Mouse (Mus musculus) neural tube, embryonic 11.5 days (tissue): Measurements from ENCODE around the gene Dcbld1. TPM values are rescaled to one million over a fixed set of nuclear protein-coding genes. Genes with fewer than 3 reads are reported as not detected.

Source experiments
- ATAC-seq: fragments of 200-750 bp; cut with Nextera tagmentation; 2 replicates; pipeline ENCODE4 v1.8.0; 2017; ENCODE audit warnings: moderate number of reproducible peaks, mild to moderate bottlenecking, moderate TSS enrichment, moderate library complexity; ENCODE audit not compliant: insufficient read depth, low FRiP score, low TSS enrichment
- DNase-seq: peaks from one replicate; pipeline ENCODE4 v3.0.0-alpha.2; 2015; ENCODE audit warnings: low spot score
- H3K27ac ChIP-seq: fragments of 300-500 bp; sonication (generic); 2 replicates; pipeline ENCODE4 v1.5.1; 2014; ENCODE audit warnings: low read depth, mild to moderate bottlenecking, low read length
- H3K27me3 ChIP-seq: fragments of 300-500 bp; sonication (generic); 2 replicates; pipeline ENCODE4 v1.6.1; 2014; ENCODE audit warnings: mild to moderate bottlenecking, low read length, mixed read lengths; ENCODE audit not compliant: control insufficient read depth, insufficient read depth
- H3K36me3 ChIP-seq: fragments of 300-500 bp; sonication (generic); 2 replicates; pipeline ENCODE4 v1.6.1; 2014; ENCODE audit warnings: mild to moderate bottlenecking, low read length, moderate library complexity, mixed read lengths; ENCODE audit not compliant: control insufficient read depth, insufficient read depth
- H3K4me1 ChIP-seq: fragments of 300-500 bp; sonication (generic); 2 replicates; pipeline ENCODE4 v1.6.1; 2014; ENCODE audit warnings: low read length, mixed read lengths; ENCODE audit not compliant: control insufficient read depth, insufficient read depth
- H3K4me2 ChIP-seq: fragments of 300-500 bp; sonication (generic); 2 replicates; pipeline ENCODE4 v1.6.1; 2014; ENCODE audit warnings: low read depth, mild to moderate bottlenecking, moderate library complexity
- H3K4me3 ChIP-seq: fragments of 300-500 bp; sonication (generic); 2 replicates; pipeline ENCODE4 v1.5.1; 2014; ENCODE audit warnings: low read depth, low read length
- H3K9ac ChIP-seq: fragments of 300-500 bp; sonication (generic); 2 replicates; pipeline ENCODE4 v1.6.1; 2014; ENCODE audit warnings: mild to moderate bottlenecking, low read length
- H3K9me3 ChIP-seq: fragments of 300-500 bp; sonication (generic); 2 replicates; pipeline ENCODE4 v1.6.1; 2016; ENCODE audit warnings: low read length; ENCODE audit not compliant: control insufficient read depth
- WGBS: fragments of 180-500 bp; shearing (Covaris S2); extraction: QIAGEN DNeasy Blood & Tissue Kit; methylation state at CpG from one replicate; pipeline ENCODE4 v1.1.7; 2014; 5-methylcytosine and 5-hydroxymethylcytosine counted together
- polyA plus RNA-seq: library from polyadenylated mRNA; unstranded; fragments of >200 nt; fragmentation: Nextera tagmentation; extraction: Ambion mirVana; gene quantifications from 2 replicates; pipeline ENCODE4 v1.2.1, GENCODE M21; 2014

Dcbld1 gene
- polyA plus RNA-seq, result 24.8 and 26.4 TPM in 2 replicates

DNA sequence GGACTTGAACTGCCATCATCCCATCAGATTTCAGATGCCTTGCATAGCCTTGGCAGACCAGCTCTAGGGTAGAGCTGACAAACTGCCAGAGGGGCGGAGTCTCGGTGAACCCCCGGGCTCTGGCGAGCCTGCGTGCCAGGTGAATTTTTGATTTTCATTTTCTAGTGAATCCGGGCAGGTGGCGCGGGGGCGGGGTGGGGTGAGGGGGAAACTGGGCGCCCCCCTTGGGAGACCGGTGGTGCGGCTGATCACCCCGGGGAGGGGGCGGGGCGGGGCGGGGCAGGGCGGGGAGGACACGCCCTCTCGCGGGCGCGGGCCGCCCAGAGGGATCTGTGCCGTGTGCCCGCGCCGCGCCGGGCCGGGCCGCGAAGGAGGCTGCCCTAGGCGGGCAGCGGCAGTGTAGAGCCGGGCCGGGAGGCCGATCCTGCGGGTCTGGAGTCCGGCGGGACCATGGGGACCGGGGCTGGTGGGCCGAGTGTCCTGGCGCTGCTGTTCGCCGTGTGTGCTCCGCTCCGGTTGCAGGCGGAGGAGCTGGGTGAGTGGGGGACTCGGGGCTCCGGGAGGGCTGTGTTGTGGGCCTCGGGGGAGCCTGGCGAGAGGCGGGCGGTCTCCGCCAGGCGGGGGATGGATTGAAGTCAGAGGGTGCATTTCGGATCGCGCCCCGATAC, at the start of gene Dcbld1:
Gene Dcbld1 (plus strand): TSS at position 319 of the 668 bp plus-strand sequence.
- peak; percentile 84 for DNase-seq
- Histone ChIP-seq H3K4me2 (peak within 1 kb of the TSS; percentile 55), H3K9me3 (no peaks in the 10 kb centered on the region), H3K27ac (peak within 1 kb of the TSS; percentile 56; the same call in 1 of the 2 replicates), H3K4me3 (peak within 1 kb of the TSS; percentile 79), H3K4me1 (no peaks in the 10 kb centered on the region), H3K27me3 (no peaks in the 10 kb centered on the region), H3K9ac (peak within 1 kb of the TSS; percentile 87), H3K36me3 (no peaks in the 10 kb centered on the region)
- WGBS, result under 1% methylated on average over 50 of the region's 60 CpGs
- ATAC-seq, result peak; percentile 94

DNA sequence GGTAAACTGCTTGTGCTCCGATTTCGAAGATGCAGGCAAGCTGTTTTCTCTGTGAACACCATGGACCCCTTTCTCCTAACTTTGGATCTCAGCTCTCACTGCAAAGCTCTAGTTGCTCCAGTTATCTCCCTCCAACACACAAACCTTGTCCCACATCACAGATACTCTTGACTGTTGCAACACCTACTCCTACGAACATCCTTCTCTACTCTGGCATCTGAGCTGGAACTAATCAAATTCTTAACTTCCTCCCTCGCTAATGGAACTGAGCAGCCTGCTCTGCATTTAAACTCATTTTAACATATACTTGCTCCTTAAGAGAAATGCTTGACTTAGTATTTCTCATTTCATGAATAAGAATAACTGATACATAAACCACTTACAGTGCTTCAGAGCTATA, 47.5 kb upstream of the Dcbld1 start:
- Histone ChIP-seq H3K27ac (no peak overlapping the region), H3K9ac (no peak overlapping the region), H3K4me3 (no peak overlapping the region), H3K27me3 (no peaks in the 10 kb centered on the region), H3K9me3 (no peaks in the 10 kb centered on the region), H3K4me1 (no peaks in the 10 kb centered on the region), H3K36me3 (no peaks in the 10 kb centered on the region), H3K4me2 (no peak overlapping the region)
- whole genome bisulfite sequencing, result 86% methylated on average over 4 of the region's 4 CpGs
- no peak for ATAC-seq
- DNase-seq, result no peak

GRCm38 (mm10) chr10:52194957-52195852, 38.2 kb upstream of the Dcbld1 start, which contains the start of gene Ros1:
Gene Ros1 (minus strand): TSS chr10:52195244.
- DNase-seq (no peak), ATAC-seq (no peak)
- Histone ChIP-seq H3K9me3 (no peaks in the 10 kb centered on the region), H3K9ac (no peak within 1 kb of the TSS), H3K4me2 (no peak within 1 kb of the TSS), H3K36me3 (no peaks in the 10 kb centered on the region), H3K27me3 (no peaks in the 10 kb centered on the region), H3K27ac (no peak within 1 kb of the TSS), H3K4me1 (no peaks in the 10 kb centered on the region), H3K4me3 (no peak within 1 kb of the TSS)
- 89% methylated on average over 7 of the region's 7 CpGs for WGBS

GRCm38 (mm10) chr10:52204006-52204405, 29.4 kb upstream of the Dcbld1 start:
- Histone ChIP-seq H3K4me1 (no peaks in the 10 kb centered on the region), H3K27me3 (no peaks in the 10 kb centered on the region), H3K27ac (no peak overlapping the region), H3K36me3 (no peaks in the 10 kb centered on the region), H3K9ac (no peak overlapping the region), H3K9me3 (no peaks in the 10 kb centered on the region), H3K4me2 (no peak overlapping the region), H3K4me3 (no peak overlapping the region)
- DNase-seq (no peak), ATAC-seq (no peak)
- WGBS, result 77% methylated on average over 2 of the region's 2 CpGs

- Histone ChIP-seq H3K27me3 (no peaks in the 10 kb centered on the region), H3K4me3 (no peak overlapping the region), H3K4me1 (no peaks in the 10 kb centered on the region), H3K9me3 (no peaks in the 10 kb centered on the region), H3K27ac (no peak overlapping the region), H3K9ac (no peak overlapping the region), H3K36me3 (no peaks in the 10 kb centered on the region), H3K4me2 (no peak overlapping the region)
- ATAC-seq (no peak), DNase-seq (no peak)
- 73% methylated on average over 2 of the region's 2 CpGs for WGBS
These were observed 18.1 kb upstream of the Dcbld1 start for GRCm38 (mm10) chr10:52215267-52215818.

GRCm38 (mm10) chr10:52216797-52217563, 16.4 kb upstream of the Dcbld1 start:
- Histone ChIP-seq H3K27me3 (no peaks in the 10 kb centered on the region), H3K36me3 (no peaks in the 10 kb centered on the region), H3K4me1 (no peaks in the 10 kb centered on the region), H3K4me2 (no peak overlapping the region), H3K4me3 (no peak overlapping the region), H3K9ac (no peak overlapping the region), H3K9me3 (no peaks in the 10 kb centered on the region), H3K27ac (no peak overlapping the region)
- WGBS, result 24% methylated on average over 7 of the region's 7 CpGs
- DNase-seq (peak; percentile 61), ATAC-seq (peak; percentile 41; the same call in 1 of the 2 replicates)

DNA sequence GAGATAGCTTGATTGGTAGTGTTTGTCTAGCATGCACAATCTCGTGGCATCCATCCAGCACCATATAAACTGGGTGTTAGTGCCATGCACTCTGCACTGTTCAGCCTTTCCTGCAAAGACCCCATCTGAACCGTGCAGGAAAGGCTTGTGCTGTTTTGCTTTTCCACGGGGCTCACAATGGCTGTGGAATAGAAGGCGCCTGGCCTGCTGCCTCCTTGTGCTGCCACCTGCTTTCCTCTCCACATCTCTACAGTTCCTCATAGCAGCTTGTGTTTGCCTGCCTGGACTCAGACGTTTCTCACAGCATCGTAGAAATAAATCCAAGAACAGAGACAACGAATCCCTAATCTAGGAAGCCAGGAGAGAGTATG, 15.9 kb upstream of the Dcbld1 start:
- Histone ChIP-seq H3K4me1 (no peaks in the 10 kb centered on the region), H3K4me2 (no peak overlapping the region), H3K27ac (no peak overlapping the region), H3K4me3 (no peak overlapping the region), H3K9me3 (no peaks in the 10 kb centered on the region), H3K36me3 (no peaks in the 10 kb centered on the region), H3K27me3 (no peaks in the 10 kb centered on the region), H3K9ac (no peak overlapping the region)
- 62% methylated on average over 7 of the region's 7 CpGs for WGBS
- DNase-seq (no peak), ATAC-seq (no peak)

DNA sequence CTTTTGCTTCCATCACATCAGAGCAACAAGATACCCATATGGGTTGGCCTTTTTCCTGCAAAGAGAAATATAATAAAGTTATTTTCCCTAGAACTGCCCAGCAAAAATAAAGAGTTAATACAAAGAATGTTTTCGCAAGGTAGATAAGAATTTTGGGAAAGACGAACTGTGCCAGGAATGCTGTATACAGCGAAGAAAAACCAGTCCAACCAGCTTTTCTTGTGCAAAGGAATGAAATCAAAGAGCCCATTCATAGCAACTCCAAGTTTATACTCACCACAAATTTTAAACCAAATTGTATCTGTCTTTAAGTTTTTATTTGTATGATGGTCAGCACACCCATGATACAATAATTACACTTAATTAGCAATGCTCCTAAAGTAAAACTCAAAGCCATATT, 13.8 kb upstream of the Dcbld1 start:
- Histone ChIP-seq H3K36me3 (no peaks in the 10 kb centered on the region), H3K9ac (no peak overlapping the region), H3K9me3 (no peaks in the 10 kb centered on the region), H3K4me2 (no peak overlapping the region), H3K27ac (no peak overlapping the region), H3K4me3 (no peak overlapping the region), H3K4me1 (no peaks in the 10 kb centered on the region), H3K27me3 (no peaks in the 10 kb centered on the region)
- no peak for ATAC-seq
- WGBS, result 87% methylated on average over 3 of the region's 3 CpGs
- DNase-seq, result no peak
